ENCODE assay signal across 8 mouse cellular contexts in genomic region chr2:26963923-26964723, GRCm38 (mm10). TPM values are rescaled to one million over a fixed set of nuclear protein-coding genes. Genes with fewer than 3 reads are reported as not detected.
DNase-seq lines count a peak whose midpoint lies in the region; ATAC-seq lines count a peak whose summit lies in the region.

Rexo4 (minus strand) TSS chr2:26964386.

- H3K4me1 ChIP-seq in hindbrain, embryonic 16.5 days (ENCODE audit: control insufficient read depth, insufficient read depth, low read depth, low read length): peaks cover 25% of the 10 kb centered on the region

- H3K79me2 ChIP-seq in macrophage (ENCODE audit: inconsistent target): peaks cover 39% of the 10 kb centered on the region

- peaks cover 5% of the 10 kb centered on the region; the same call in 1 of the 2 replicates for H3K36me3 ChIP-seq in hindbrain, embryonic 16.5 days (ENCODE audit: control insufficient read depth, insufficient read depth, low read length)
- peaks cover 14% of the 10 kb centered on the region; the same call in 1 of the 2 replicates for H3K36me3 ChIP-seq in macrophage (ENCODE audit: inconsistent target)

- H3K4me2 ChIP-seq in hindbrain, embryonic 16.5 days (ENCODE audit: low read length): peak within 1 kb of the TSS; percentile 71

- H3K9ac ChIP-seq in hindbrain, embryonic 16.5 days (ENCODE audit: low read depth, low read length): peak within 1 kb of the TSS; percentile 89

- WGBS in hindbrain, embryonic 16.5 days: under 1% methylated on average over 49 of the region's 50 CpGs
- 2% methylated on average over 43 of the region's 50 CpGs for WGBS in macrophage (ENCODE audit: missing documents)

- H3K27me3 ChIP-seq in hindbrain, embryonic 16.5 days (replicated peaks; ENCODE audit: control insufficient read depth, insufficient read depth, low read length): no peaks in the 10 kb centered on the region

- H3K9me3 ChIP-seq in hindbrain, embryonic 16.5 days (ENCODE audit: control insufficient read depth, low read length): no peaks in the 10 kb centered on the region

- peak; percentile 99 for ATAC-seq in hindbrain, embryonic 16.5 days

- H3K27ac ChIP-seq in hindbrain, embryonic 16.5 days (ENCODE audit: low read depth, low read length): peak within 1 kb of the TSS; percentile 98
- peak within 1 kb of the TSS; percentile 95 for H3K27ac ChIP-seq in macrophage

- DNase-seq in T-cell, adult 2 months (ENCODE audit: low spot score): peak; percentile 92
- peak; percentile 94 to 96 for DNase-seq in cerebellum, postnatal 36 days
- peak; percentile 94 for DNase-seq in gastrocnemius, adult 18-20 months (ENCODE audit: low spot score)
- peak; percentile 94 to 95 for DNase-seq in left cerebral cortex, adult 18-20 months (ENCODE audit: low spot score in 2 of 2)
- DNase-seq in right cerebral cortex, adult 18-20 months: peak; percentile 95
- peak; percentile 80 for DNase-seq in urinary bladder, postnatal 10 days (ENCODE audit: low spot score)

- peak within 1 kb of the TSS; percentile 82 for H3K4me3 ChIP-seq in hindbrain, embryonic 16.5 days (ENCODE audit: low read length)
- H3K4me3 ChIP-seq in macrophage (ENCODE audit: inconsistent target): peak within 1 kb of the TSS; percentile 89

RNA-seq across cellular contexts. Expression of gene Rexo4, which starts in this region (rescaled TPM):
- 10 to 100 TPM; 14.4 to 14.7 TPM for total RNA-seq in gastrocnemius, adult 18-20 months (2021)
- 39.6 and 41.0 TPM in 2 replicates for polyA plus RNA-seq in hindbrain, embryonic 16.5 days (2015; fragmentation: Nextera tagmentation; extraction: Ambion mirVana)
- total RNA-seq in left cerebral cortex, adult 18-20 months (2021): 10 to 100 TPM; 55.5 to 66.5 TPM
- 100 to 1,000 TPM; 104 to 328 (median 180) TPM for total RNA-seq in macrophage (2018; cell fraction: chromatin; rRNA removed)
- 10 to 100 TPM; 18.7 to 34.2 (median 26.7) TPM for total RNA-seq in macrophage (2018; cell fraction: cytosol; rRNA removed)
- 100 to 1,000 TPM in 7 of 26 experiments, 10 to 100 TPM in 19; 55.0 to 197 (median 83.4) TPM for total RNA-seq in macrophage (2018; cell fraction: nucleus; rRNA removed)
- 33.6 to 77.4 TPM (median 33.7 TPM) in 3 replicates for polyA plus RNA-seq in macrophage (2018)

Comparison
In these comparisons a context has a peak if more than half of its experiments do, and no peak if none do; other contexts are left out.
1. Peak in every context shown above with its lines: DNase-seq, ATAC-seq, H3K4me3 ChIP-seq and H3K27ac ChIP-seq.